Mouse (Mus musculus) G1E-ER4 (cell line): ENCODE measurements around the gene Defa33. TPM values are rescaled to one million over a fixed set of nuclear protein-coding genes. Genes with fewer than 3 reads are reported as not detected.
"Not testable (repeated sequence)": the region's sequence is repeated elsewhere in the genome, so short reads cannot be mapped to it uniquely, and the experiment has no call there.

ENCODE experiments used
- GATA1 ChIP-seq: IDR thresholded peaks from one replicate; pipeline ENCODE4 v1.8.0; 2012; ENCODE audit warnings: low read length, inconsistent platforms
- polyA plus RNA-seq: library from polyadenylated mRNA; stranded (reverse); fragments of >175 nt; gene quantifications from 2 replicates; pipeline ENCODE4 v1.2.3, GENCODE M21; 2012

The Defa33 gene
- not detected in 2 replicates for polyA plus RNA-seq

- TF ChIP-seq GATA1: not testable (repeated sequence)
Observed at GRCm38 (mm10) chr8:21391511-21391910, at the start of gene Defa33. Gene Defa33 (plus strand): TSS chr8:21391811.

- not testable (repeated sequence) for TF ChIP-seq GATA1
Observed at GRCm38 (mm10) chr8:21378215-21378614, 13.4 kb upstream of the Defa33 start, which contains the start of gene Defa2. Gene Defa2 (plus strand): TSS chr8:21378515.

DNA sequence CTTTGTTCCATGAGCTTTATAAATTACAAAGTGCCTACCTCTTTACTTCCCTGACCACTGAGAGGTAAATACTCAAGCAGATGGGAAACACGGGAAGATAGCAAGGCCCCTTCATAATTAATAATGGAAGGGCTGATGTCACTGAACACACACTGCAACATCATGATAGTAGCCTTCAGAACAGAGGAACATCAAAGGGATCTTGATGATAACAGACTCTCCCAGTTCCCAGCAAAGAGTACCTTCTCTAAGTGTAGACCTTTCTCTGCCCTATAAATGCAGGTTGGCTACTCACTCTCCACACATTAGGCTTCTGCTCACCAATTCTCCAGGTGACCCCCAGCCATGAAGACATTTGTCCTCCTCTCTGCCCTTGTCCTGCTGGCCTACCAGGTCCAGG, 35.5 kb downstream of the Defa33 start, which contains the start of gene Defa36:
Defa36 (plus strand) TSS at position 301 of the 400 bp plus-strand sequence.
- not testable (repeated sequence) for TF ChIP-seq GATA1

Other genes starting within 250 kb of the Defa33 start
- gene Defa22, start 229.5 kb upstream of the Defa33 start, polyA plus RNA-seq: not detected in 2 replicates
- gene Defa31, start 200.2 kb upstream of the Defa33 start, polyA plus RNA-seq: not detected in 2 replicates
- gene Gm15293, start 190.2 kb upstream of the Defa33 start, polyA plus RNA-seq: not detected in 2 replicates
- not detected in 2 replicates for gene Gm15292, start 142.1 kb upstream of the Defa33 start, polyA plus RNA-seq
- not detected in 2 replicates for gene Defa27, start 76.3 kb upstream of the Defa33 start, polyA plus RNA-seq
- gene Defa29, start 64.8 kb upstream of the Defa33 start, polyA plus RNA-seq: not detected in 2 replicates
- gene Defa2, start 13.3 kb upstream of the Defa33 start, polyA plus RNA-seq: not detected in 2 replicates
- gene Defa36, start 35.6 kb downstream of the Defa33 start, polyA plus RNA-seq: not detected in 2 replicates
- not detected in 2 replicates for gene Gm7849, start 64.7 kb downstream of the Defa33 start, polyA plus RNA-seq
- gene Defa20, start 117.4 kb downstream of the Defa33 start, polyA plus RNA-seq: not detected in 2 replicates
- not detected in 2 replicates for gene Defa32, start 137.2 kb downstream of the Defa33 start, polyA plus RNA-seq
- gene Defa37, start 173.6 kb downstream of the Defa33 start, polyA plus RNA-seq: not detected in 2 replicates
- not detected in 2 replicates for gene Defa28, start 191.2 kb downstream of the Defa33 start, polyA plus RNA-seq
- gene Gm7861, start 202.7 kb downstream of the Defa33 start, polyA plus RNA-seq: not detected in 2 replicates
- not detected in 2 replicates for gene Defa26, start 226.4 kb downstream of the Defa33 start, polyA plus RNA-seq